Mouse (Mus musculus) urinary bladder, adult 2 months (tissue): ENCODE measurements around the gene Ptk6. TPM values are rescaled to one million over a fixed set of nuclear protein-coding genes. Genes with fewer than 3 reads are reported as not detected.

Experiments used
- DNase-seq: peaks from one replicate; pipeline ENCODE4 v3.0.0; 2022; ENCODE audit warnings: low spot score
- polyA plus RNA-seq: library from polyadenylated mRNA; depleted of rRNA; stranded (reverse); fragments of >200 nt; gene quantifications from 2 replicates; pipeline ENCODE4 v1.2.3, GENCODE M21; 2012

Ptk6 gene
- polyA plus RNA-seq, 1 experiment: 0.07 TPM

GRCm38 (mm10) chr2:181166469-181166868, 36.1 kb downstream of the Ptk6 start:
- DNase-seq: no peak

GRCm38 (mm10) chr2:181160821-181161220, 41.8 kb downstream of the Ptk6 start:
- no peak for DNase-seq

GRCm38 (mm10) chr2:181159771-181160170, 42.8 kb downstream of the Ptk6 start:
- no peak for DNase-seq

- no peak for DNase-seq
Observed at GRCm38 (mm10) chr2:181159091-181159514, 43.5 kb downstream of the Ptk6 start.

GRCm38 (mm10) chr2:181158471-181158870, 44.1 kb downstream of the Ptk6 start:
- no peak for DNase-seq

- DNase-seq: no peak
Observed at GRCm38 (mm10) chr2:181157716-181158302, 44.8 kb downstream of the Ptk6 start.

GRCm38 (mm10) chr2:181157180-181157579, 45.4 kb downstream of the Ptk6 start:
- no peak for DNase-seq

GRCm38 (mm10) chr2:181156248-181157121, 46.1 kb downstream of the Ptk6 start, which contains the start of gene Eef1a2:
TSS of gene Eef1a2 (minus strand) at chr2:181157014.
- no peak for DNase-seq

- DNase-seq: no peak
Observed at GRCm38 (mm10) chr2:181155801-181156200, 46.8 kb downstream of the Ptk6 start.

GRCm38 (mm10) chr2:181154831-181155415, 47.7 kb downstream of the Ptk6 start:
- DNase-seq: no peak

GRCm38 (mm10) chr2:181154361-181154760, 48.2 kb downstream of the Ptk6 start:
- no peak for DNase-seq

GRCm38 (mm10) chr2:181153837-181154236, 48.8 kb downstream of the Ptk6 start:
- no peak for DNase-seq

GRCm38 (mm10) chr2:181153131-181153530, 49.5 kb downstream of the Ptk6 start:
- DNase-seq: no peak

- no peak for DNase-seq
Observed at GRCm38 (mm10) chr2:181152701-181153100, 49.9 kb downstream of the Ptk6 start.

GRCm38 (mm10) chr2:181150281-181150680, 52.3 kb downstream of the Ptk6 start:
- no peak for DNase-seq

GRCm38 (mm10) chr2:181148318-181148955, 54.2 kb downstream of the Ptk6 start:
- no peak for DNase-seq

- no peak for DNase-seq
Observed at GRCm38 (mm10) chr2:181147546-181148317, 54.9 kb downstream of the Ptk6 start.

GRCm38 (mm10) chr2:181146976-181147545, 55.5 kb downstream of the Ptk6 start:
- no peak for DNase-seq

- no peak for DNase-seq
Observed at GRCm38 (mm10) chr2:181144675-181145074, 57.9 kb downstream of the Ptk6 start.
